Mouse (Mus musculus): ENCODE results near the gene Espn. TPM values are rescaled to one million over a fixed set of nuclear protein-coding genes. Genes with fewer than 3 reads are reported as not detected.

Espn gene
- total and polyA plus RNA-seq, 3 experiments, result 5.0 to 19.6 TPM; not detected in 1

DNA sequence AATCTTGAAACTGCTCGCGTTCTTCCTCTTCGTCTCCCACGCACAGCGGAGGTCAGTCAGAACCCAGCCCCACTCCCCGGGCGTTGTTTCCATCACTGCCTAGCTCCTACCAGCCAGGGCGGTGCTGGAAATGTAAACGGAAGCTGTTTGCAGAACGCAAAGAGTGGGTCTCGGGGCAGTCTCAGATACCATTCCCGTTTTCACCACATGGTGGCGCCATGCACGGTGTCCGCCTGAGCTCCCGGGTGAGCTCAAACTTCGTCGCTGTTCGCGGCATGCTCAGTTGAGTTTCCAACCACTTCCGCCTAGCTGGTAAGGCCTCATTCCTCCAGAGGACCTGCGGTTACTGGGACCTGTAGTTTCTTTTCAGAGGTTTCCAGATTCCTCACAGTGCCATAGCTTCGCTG is 1.6 kb upstream of the Espn start (continued):
- TF ChIP-seq BHLHE40 (IDR thresholded peaks at IDR 0.05; ENCODE audit: borderline replicate concordance, low read depth, low read length), result no peak; the same call in 1 of the 2 replicates
- TF ChIP-seq ELF1 (IDR thresholded peaks at IDR 0.05; ENCODE audit: low read depth, low read length), result peak; percentile 84
- peak; percentile 81 for TF ChIP-seq MXI1 (IDR thresholded peaks at IDR 0.05; ENCODE audit: low read depth, low read length)
- no peak; the same call in 1 of the 2 replicates for TF ChIP-seq RCOR1 (IDR thresholded peaks at IDR 0.05; ENCODE audit: low read depth, low read length)
- 0 out of 2 replicates have a peak, but pooled peaks have one; percentile 93 for TF ChIP-seq UBTF (IDR thresholded peaks at IDR 0.05; ENCODE audit: borderline replicate concordance, insufficient read depth, low read depth, low read length)
- no peak for TF ChIP-seq USF2 (IDR thresholded peaks at IDR 0.05; ENCODE audit: borderline replicate concordance in 1 of 2, insufficient read depth in 1 of 2, low read depth in 1 of 2, low read length in 2 of 2)
- no peak for TF ChIP-seq TAL1 (IDR thresholded peaks at IDR 0.05; ENCODE audit: low read length)
- TF ChIP-seq KAT2A (conservative IDR thresholded peaks at IDR 0.05; ENCODE audit: low read depth, low read length), result peak; percentile 54; the same call in 1 of the 2 replicates
- TF ChIP-seq CTCF (IDR thresholded peaks at IDR 0.05 in 2 of 3, conservative IDR thresholded peaks at IDR 0.05 in 1 of 3; ENCODE audit: control insufficient read depth in 1 of 3, insufficient read depth in 1 of 3, low read depth in 2 of 3, low read length in 3 of 3, poor library complexity in 1 of 3, severe bottlenecking in 1 of 3), result peak; percentile 91 to 98 (median 94)

DNA sequence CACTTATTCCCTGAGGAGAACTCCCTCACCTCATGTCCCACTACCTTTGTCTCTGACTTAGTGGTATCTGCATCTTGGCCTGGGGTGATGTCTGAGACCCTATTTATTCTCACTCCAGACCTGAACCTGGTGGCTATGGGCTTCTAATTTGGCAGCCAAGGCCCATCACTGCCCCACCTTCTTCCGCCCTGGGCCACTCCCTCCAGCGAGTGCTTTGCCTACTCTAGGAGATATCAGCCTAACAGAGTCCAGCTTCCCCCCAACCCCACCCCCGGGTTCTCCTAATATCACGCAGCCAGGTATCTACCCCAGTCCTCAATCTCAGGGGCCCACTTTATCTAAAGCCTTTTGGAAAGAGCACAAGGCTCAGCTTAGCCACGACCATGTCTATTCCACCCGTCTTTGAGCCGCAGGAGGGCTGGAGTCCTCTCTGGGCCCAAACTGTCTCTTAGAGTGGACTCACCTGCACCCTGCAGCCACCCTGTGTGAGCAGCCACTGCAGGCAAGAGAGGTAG is 663 bp downstream of the Espn start:
- TF ChIP-seq E2F4 (IDR thresholded peaks at IDR 0.05; ENCODE audit: borderline replicate concordance, low read depth, low read length) (no peak), SIN3A (IDR thresholded peaks at IDR 0.05; ENCODE audit: low read length) (0 out of 2 replicates have a peak, but pooled peaks have one; percentile 7), CHD1 (IDR thresholded peaks at IDR 0.05; ENCODE audit: low read depth, low read length) (no peak), ELF1 (IDR thresholded peaks at IDR 0.05; ENCODE audit: low read depth, low read length) (0 out of 2 replicates have a peak, but pooled peaks have one; percentile 52)
- peaks cover 0 to 22% of the 10 kb centered on the region in 2 experiments; a peak in 2 of 4 replicates for H3K36me3 ChIP-seq (ENCODE audit: control insufficient read depth in 1 of 2, insufficient read depth in 2 of 2, low read length in 2 of 2)
- no peaks in the 10 kb centered on the region for H3K27me3 ChIP-seq (ENCODE audit: control insufficient read depth in 1 of 2, insufficient read depth in 2 of 2, low read length in 2 of 2)
- no peaks in the 10 kb centered on the region for H3K9me3 ChIP-seq (replicated peaks; ENCODE audit: insufficient read depth, low read length)
- H3K9ac ChIP-seq (ENCODE audit: control insufficient read depth, low read depth, low read length, poor library complexity, severe bottlenecking), result peak overlapping the region; percentile 65
- peak overlapping the region; percentile 45 to 64 for H3K4me3 ChIP-seq (ENCODE audit: control insufficient read depth in 1 of 2, insufficient read depth in 1 of 2, low read depth in 2 of 2, low read length in 2 of 2)
- peaks cover 0 to 42% of the 10 kb centered on the region in 2 experiments; a peak in 2 of 4 replicates for H3K4me1 ChIP-seq (ENCODE audit: control insufficient read depth in 1 of 2, insufficient read depth in 2 of 2, low read length in 2 of 2)
- DNase-seq (ENCODE audit: low read depth, low spot score), result peak; percentile 76
- H3K79me2 ChIP-seq (ENCODE audit: control insufficient read depth, insufficient read depth, low read length, poor library complexity), result no peaks in the 10 kb centered on the region; the same call in 1 of the 2 replicates
- peak overlapping the region; percentile 33 for H3K27ac ChIP-seq (ENCODE audit: control insufficient read depth, low read depth, low read length)

DNA sequence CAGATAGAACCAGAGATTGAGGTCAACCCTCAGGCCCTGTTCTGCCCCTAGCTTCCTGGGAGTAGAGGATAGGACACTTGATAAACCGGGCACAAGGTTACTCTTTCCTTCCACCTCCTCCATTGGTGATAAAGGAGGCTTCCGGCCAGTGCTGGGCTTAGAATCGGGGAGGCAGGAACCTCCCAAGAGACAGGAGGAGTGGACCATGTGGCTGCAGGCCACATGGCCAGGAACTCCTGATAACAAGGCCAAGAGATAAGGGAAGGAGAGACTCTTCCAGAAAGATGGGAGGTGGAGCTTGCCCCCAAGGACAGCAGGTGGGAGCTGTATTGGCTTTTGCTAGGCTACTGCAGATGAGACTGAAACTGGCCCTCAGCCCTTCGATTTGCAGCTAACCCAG is 1.6 kb downstream of the Espn start:
- H3K4me1 ChIP-seq (ENCODE audit: control insufficient read depth in 1 of 2, insufficient read depth in 2 of 2, low read length in 2 of 2), result peaks cover 0 to 52% of the 10 kb centered on the region in 2 experiments; a peak in 3 of 4 replicates
- no peaks in the 10 kb centered on the region for H3K27me3 ChIP-seq (ENCODE audit: control insufficient read depth in 1 of 2, insufficient read depth in 2 of 2, low read length in 2 of 2)
- no peaks in the 10 kb centered on the region for H3K9me3 ChIP-seq (replicated peaks; ENCODE audit: insufficient read depth, low read length)
- no peak for DNase-seq (ENCODE audit: low read depth, low spot score)
- no peak overlapping the region for H3K27ac ChIP-seq (ENCODE audit: control insufficient read depth, low read depth, low read length)
- no peaks in the 10 kb centered on the region; the same call in 1 of the 2 replicates for H3K79me2 ChIP-seq (ENCODE audit: control insufficient read depth, insufficient read depth, low read length, poor library complexity)
- peaks cover 0 to 31% of the 10 kb centered on the region in 2 experiments; a peak in 2 of 4 replicates for H3K36me3 ChIP-seq (ENCODE audit: control insufficient read depth in 1 of 2, insufficient read depth in 2 of 2, low read length in 2 of 2)
- H3K9ac ChIP-seq (ENCODE audit: control insufficient read depth, low read depth, low read length, poor library complexity, severe bottlenecking), result 0 out of 2 replicates have a peak overlapping the region, but pooled peaks have one; percentile 3
- no peak overlapping the region for H3K4me3 ChIP-seq (ENCODE audit: control insufficient read depth in 1 of 2, insufficient read depth in 1 of 2, low read depth in 2 of 2, low read length in 2 of 2)
- TF ChIP-seq ETS1 (IDR thresholded peaks at IDR 0.05; ENCODE audit: low read depth, low read length), result no peak
- TF ChIP-seq NRF1 (IDR thresholded peaks at IDR 0.05; ENCODE audit: insufficient read depth, low read depth, low read length, poor library complexity, severe bottlenecking), result no peak
- no peak for TF ChIP-seq TCF12 (IDR thresholded peaks at IDR 0.05; ENCODE audit: low read depth, low read length)
- TF ChIP-seq MEF2A (IDR thresholded peaks at IDR 0.05; ENCODE audit: extremely low read depth, insufficient replicate concordance, low read depth, low read length, poor library complexity, severe bottlenecking), result no peak
- TF ChIP-seq TBP (IDR thresholded peaks at IDR 0.05; ENCODE audit: low read depth, low read length), result no peak
- peak; percentile 70; the same call in 1 of the 2 replicates for TF ChIP-seq MYC (IDR thresholded peaks at IDR 0.05; ENCODE audit: low read depth, low read length)
- no peak for TF ChIP-seq E2F4 (IDR thresholded peaks at IDR 0.05; ENCODE audit: borderline replicate concordance, low read depth, low read length)
- no peak for TF ChIP-seq CTCF (IDR thresholded peaks at IDR 0.05 in 2 of 3, conservative IDR thresholded peaks at IDR 0.05 in 1 of 3; ENCODE audit: control insufficient read depth in 1 of 3, insufficient read depth in 1 of 3, low read depth in 2 of 3, low read length in 3 of 3, poor library complexity in 1 of 3, severe bottlenecking in 1 of 3)
- TF ChIP-seq TAL1 (IDR thresholded peaks at IDR 0.05; ENCODE audit: low read length), result no peak
- no peak for TF ChIP-seq CHD2 (IDR thresholded peaks at IDR 0.05; ENCODE audit: low read length)
- no peak for TF ChIP-seq GABPA (IDR thresholded peaks at IDR 0.05; ENCODE audit: low read depth, low read length)
- TF ChIP-seq POLR2AphosphoS2 (IDR thresholded peaks at IDR 0.05; ENCODE audit: low read length), result no peak
- TF ChIP-seq ZMIZ1 (IDR thresholded peaks at IDR 0.05; ENCODE audit: low read depth, low read length), result no peak
- no peak for TF ChIP-seq HCFC1 (IDR thresholded peaks at IDR 0.05; ENCODE audit: low read depth, low read length)
- TF ChIP-seq KAT2A (conservative IDR thresholded peaks at IDR 0.05; ENCODE audit: low read depth, low read length), result no peak
- TF ChIP-seq RCOR1 (IDR thresholded peaks at IDR 0.05; ENCODE audit: low read depth, low read length), result no peak
- peak; percentile 58; the same call in 1 of the 2 replicates for TF ChIP-seq MAX (IDR thresholded peaks at IDR 0.05; ENCODE audit: low read length)
- TF ChIP-seq EP300 (IDR thresholded peaks at IDR 0.05; ENCODE audit: low read depth in 1 of 2, low read length in 2 of 2), result no peak
- TF ChIP-seq JUND (IDR thresholded peaks at IDR 0.05; ENCODE audit: low read depth, low read length), result no peak

Data from MEL (cell line).